Mouse (Mus musculus): ENCODE measurements around the gene Ptprd.
"Not testable (repeated sequence)": the region's sequence is repeated elsewhere in the genome, so short reads cannot be mapped to it uniquely, and the experiment has no call there.

The Ptprd gene

GRCm38 (mm10) chr4:77961711-77962110 lies 250.1 kb downstream of the Ptprd start:
- DNase-seq (ENCODE audit: low read depth, low spot score): peak; percentile 4

DNA sequence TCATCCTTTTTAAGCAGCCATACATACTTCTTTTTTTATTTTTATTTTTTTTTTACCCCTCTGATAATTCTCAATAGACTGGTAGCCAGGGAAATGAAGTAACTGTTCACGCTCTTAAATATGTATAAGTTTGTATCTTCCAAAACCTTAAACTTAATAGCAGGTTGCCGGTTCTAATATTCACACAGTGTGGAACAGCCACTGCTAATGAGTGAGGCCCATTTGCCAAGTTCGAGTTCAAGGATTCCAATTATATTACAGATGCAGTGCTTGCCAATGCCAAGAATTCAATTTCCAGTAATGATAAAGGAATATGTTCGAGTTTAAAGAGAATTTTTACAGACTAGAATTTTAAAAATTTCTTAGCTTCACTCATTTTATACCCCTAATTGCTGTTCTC lies 322.3 kb downstream of the Ptprd start:
- DNase-seq (ENCODE audit: low read depth, low spot score): no peak

DNA sequence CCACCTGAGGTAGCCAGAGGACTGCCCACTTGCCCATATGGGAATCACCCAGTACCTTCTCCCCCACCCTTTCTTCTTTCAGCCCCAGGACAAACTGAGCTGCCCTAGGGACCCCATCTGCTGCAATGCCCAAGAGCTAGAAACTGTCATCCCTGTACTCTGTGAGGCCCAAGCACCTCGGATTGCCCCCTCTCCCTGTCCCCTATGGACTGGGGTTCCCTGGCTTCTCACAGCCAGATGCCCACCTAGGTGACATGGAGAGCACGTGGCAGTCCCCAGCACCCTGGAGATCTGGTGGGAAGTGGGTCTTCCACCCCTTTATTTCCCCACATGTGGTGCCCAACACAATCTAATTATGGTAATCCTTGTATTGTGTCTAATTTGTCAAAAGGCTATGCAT lies 331.5 kb downstream of the Ptprd start:
- DNase-seq (ENCODE audit: low read depth, low spot score): no peak

- no peak for DNase-seq (ENCODE audit: low read depth, low spot score)
These were observed 350.5 kb downstream of the Ptprd start for GRCm38 (mm10) chr4:77861269-77861668.

- DNase-seq (ENCODE audit: low read depth, low spot score): not testable (repeated sequence)
These were observed 414.4 kb downstream of the Ptprd start for GRCm38 (mm10) chr4:77797391-77797790.

- DNase-seq (ENCODE audit: low read depth, low spot score): no peak
These were observed 434.5 kb downstream of the Ptprd start for GRCm38 (mm10) chr4:77777237-77777636.

- no peak for DNase-seq (ENCODE audit: low read depth, low spot score)
These were observed 448.0 kb downstream of the Ptprd start for GRCm38 (mm10) chr4:77763790-77764189.

DNA sequence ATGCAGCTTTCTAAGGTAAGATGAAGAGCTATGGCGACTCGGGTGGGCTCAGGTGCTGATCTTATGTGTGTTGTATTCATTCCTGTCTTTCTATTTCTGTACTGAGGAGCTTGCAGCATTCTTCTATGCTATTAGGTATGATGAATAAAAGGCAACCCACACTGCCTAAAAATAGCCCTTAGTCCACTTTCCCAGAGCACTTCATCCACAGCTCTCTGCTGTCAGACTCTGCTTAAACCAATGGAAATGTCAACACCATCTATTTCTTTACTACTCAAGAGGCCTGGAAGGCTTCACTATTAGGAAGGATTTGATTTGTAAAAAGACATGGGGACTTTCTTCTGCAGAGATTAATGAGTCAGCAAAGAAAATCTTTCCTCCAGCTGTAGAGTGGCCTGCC lies 468.4 kb downstream of the Ptprd start:
- DNase-seq (ENCODE audit: low read depth, low spot score): no peak

- no peak for DNase-seq (ENCODE audit: low read depth, low spot score)
These were observed 489.9 kb downstream of the Ptprd start for GRCm38 (mm10) chr4:77721908-77722307.

DNA sequence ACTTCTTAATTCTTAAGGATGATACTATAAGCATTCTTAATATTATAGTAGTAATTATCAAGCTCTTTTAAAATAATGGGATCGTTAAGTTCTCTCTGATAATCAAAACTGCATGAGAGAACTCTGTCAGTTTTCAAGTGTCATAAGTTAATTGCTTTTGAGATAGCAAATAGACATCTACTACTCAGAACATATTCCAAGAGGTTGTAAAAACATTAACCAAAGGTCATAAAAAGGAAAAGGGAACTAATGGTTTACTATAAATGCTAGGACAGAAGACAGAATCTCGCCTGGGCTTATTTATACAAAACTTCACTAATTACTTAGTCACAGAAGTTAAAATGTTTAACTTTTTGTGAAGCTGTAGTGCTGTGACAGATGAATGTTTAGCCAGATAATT lies 494.0 kb downstream of the Ptprd start:
- no peak for DNase-seq (ENCODE audit: low read depth, low spot score)

GRCm38 (mm10) chr4:77710231-77710630 lies 501.5 kb downstream of the Ptprd start:
- no peak for DNase-seq (ENCODE audit: low read depth, low spot score)

DNA sequence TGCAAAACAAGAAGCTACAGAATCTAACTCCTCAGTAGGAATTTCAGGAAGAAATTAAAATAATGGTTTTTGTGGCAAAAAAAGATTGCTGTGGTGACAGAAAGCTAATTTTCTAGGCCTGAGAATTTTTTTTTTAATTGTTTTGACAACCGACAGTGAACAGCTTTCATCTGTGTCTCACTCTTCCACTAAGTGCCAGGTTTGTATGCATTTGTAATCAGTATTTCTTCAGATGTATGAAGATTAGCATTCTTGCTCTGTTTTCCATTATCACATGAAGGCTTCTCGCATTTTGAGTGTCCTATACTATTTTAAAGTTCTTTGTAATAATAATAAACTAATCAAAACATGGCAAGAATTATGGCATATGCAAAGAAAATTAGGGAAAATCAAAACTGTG lies 513.5 kb downstream of the Ptprd start:
- no peak for DNase-seq (ENCODE audit: low read depth, low spot score)

- DNase-seq (ENCODE audit: low read depth, low spot score): no peak
These were observed 536.0 kb downstream of the Ptprd start for GRCm38 (mm10) chr4:77675798-77676197.

DNA sequence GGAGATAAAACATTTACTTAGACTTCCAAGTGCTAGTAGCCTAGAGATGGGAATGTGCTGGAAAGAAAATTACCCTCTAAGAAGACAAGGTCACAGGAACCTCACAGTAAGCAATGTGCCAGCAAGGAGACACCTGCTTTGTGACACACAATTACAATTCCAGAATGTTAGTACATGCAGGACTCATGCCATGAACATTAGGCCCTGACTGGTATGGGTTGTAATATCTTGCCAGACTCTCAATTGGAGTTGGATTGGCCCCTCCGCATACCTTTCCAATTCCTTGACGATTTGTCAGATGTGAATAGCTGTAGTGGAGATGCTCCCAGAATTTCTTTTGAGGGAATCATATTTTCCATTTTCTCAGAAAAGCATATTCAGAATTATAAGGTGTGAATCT lies 547.0 kb downstream of the Ptprd start:
- no peak for DNase-seq (ENCODE audit: low read depth, low spot score)

- DNase-seq (ENCODE audit: low read depth, low spot score): no peak
These were observed 549.5 kb downstream of the Ptprd start for GRCm38 (mm10) chr4:77662309-77662708.

GRCm38 (mm10) chr4:77655669-77656068 lies 556.1 kb downstream of the Ptprd start:
- no peak for DNase-seq (ENCODE audit: low read depth, low spot score)

DNA sequence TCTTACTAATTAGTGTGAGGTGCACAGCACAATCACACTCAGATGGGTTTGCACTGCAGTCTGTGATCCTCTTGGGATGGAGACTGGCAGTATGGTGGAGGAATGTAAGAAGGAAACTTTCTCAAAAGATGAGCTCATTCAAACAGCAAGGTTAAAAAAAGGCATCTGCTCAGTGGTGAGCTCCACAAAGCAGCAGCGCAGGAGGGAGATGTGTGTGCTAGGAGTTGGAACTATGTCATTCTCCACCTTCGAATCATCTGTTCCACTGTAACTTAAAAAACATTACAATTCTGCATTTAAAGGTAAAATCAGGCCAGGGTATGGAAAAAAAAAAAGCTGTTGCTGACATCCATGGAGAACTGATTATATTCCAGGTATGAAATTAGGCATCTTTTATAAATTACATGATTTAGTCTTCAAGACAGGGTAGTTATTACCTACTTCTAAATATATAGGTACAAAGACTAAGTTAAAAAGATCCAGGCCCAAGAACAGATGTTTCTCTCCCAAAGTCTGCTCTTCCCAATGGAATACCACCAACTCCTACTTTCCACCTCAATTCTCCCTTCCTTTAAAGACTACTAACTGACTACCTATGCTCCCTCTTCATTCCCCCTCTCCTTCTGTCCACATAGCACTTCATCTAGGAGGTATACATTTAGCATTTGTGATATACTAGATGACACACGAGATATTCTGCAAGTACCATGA lies 562.0 kb downstream of the Ptprd start:
- no peak for DNase-seq (ENCODE audit: low read depth, low spot score)

- no peak for DNase-seq (ENCODE audit: low read depth, low spot score)
These were observed 562.9 kb downstream of the Ptprd start for GRCm38 (mm10) chr4:77648911-77649310.

- DNase-seq (ENCODE audit: low read depth, low spot score): no peak
These were observed 564.2 kb downstream of the Ptprd start for GRCm38 (mm10) chr4:77647451-77648137.

DNA sequence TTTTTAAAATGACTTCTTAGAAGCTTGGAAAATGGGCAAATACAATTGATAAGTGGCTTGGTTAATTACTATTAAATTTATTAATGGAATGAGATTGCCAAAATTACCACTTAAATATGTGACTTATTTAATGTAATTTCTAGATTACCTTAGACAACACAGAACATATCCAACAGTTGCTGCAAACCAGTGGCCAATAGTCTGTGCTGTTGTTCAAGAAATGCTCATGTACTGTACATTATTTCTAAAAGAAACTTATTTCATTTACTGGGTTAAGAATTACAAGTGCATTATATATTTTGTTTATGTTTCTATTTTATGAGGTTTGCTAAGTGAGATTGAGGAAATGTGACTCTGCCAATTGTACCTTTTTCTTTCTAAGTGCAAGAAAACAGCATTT lies 567.3 kb downstream of the Ptprd start:
- no peak for DNase-seq (ENCODE audit: low read depth, low spot score)

DNA sequence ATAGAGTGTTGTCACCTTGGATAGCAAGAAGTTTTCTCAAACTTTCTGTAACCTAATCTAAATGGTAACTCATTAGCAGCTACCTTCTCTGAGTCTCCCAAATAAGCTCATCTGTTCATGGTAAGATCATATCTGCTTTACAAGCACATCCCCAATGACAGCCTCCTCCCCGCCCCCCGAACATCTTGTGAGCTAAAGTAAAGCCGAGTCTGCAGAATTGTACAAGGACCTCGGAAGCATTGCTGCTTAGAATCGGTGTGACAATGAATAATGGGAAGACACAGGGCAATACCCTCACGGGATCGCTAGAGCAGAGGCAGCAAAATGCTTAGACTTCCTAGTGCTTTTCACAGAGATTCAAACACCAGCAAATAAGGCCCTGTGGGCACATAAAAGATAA lies 571.7 kb downstream of the Ptprd start:
- DNase-seq (ENCODE audit: low read depth, low spot score): no peak

GRCm38 (mm10) chr4:77613129-77613528 lies 598.6 kb downstream of the Ptprd start:
- DNase-seq (ENCODE audit: low read depth, low spot score): no peak

- no peak for DNase-seq (ENCODE audit: low read depth, low spot score)
These were observed 625.1 kb downstream of the Ptprd start for GRCm38 (mm10) chr4:77586624-77587023.

Measured in retina, postnatal 7 days (tissue).